Mouse (Mus musculus) heart, embryonic 15.5 days (tissue): ENCODE results near the gene Pvr. TPM values are rescaled to one million over a fixed set of nuclear protein-coding genes. Genes with fewer than 3 reads are reported as not detected.

Experiments
- ATAC-seq: fragments of 200-750 bp; cut with Nextera tagmentation; replicated peaks from 2 replicates; pipeline ENCODE4 v1.8.0; 2017; ENCODE audit warnings: low read depth, moderate TSS enrichment; ENCODE audit not compliant: insufficient number of reproducible peaks, insufficient read depth, low FRiP score
- H3K27ac ChIP-seq: fragments of 300-500 bp; sonication (generic); 2 replicates; pipeline ENCODE4 v1.5.1; 2015; ENCODE audit warnings: mild to moderate bottlenecking, inconsistent platforms
- H3K27me3 ChIP-seq: fragments of 300-500 bp; sonication (generic); 2 replicates; pipeline ENCODE4 v1.6.1; 2015; ENCODE audit warnings: inconsistent platforms
- H3K36me3 ChIP-seq: fragments of 300-500 bp; sonication (generic); 2 replicates; pipeline ENCODE4 v1.6.1; 2015; ENCODE audit warnings: mild to moderate bottlenecking, inconsistent platforms
- H3K4me1 ChIP-seq: fragments of 300-500 bp; sonication (generic); replicated peaks from 2 replicates; pipeline ENCODE4 v1.6.1; 2015; ENCODE audit warnings: inconsistent platforms
- H3K4me2 ChIP-seq: fragments of 300-500 bp; sonication (generic); 2 replicates; pipeline ENCODE4 v1.6.1; 2015; ENCODE audit warnings: inconsistent platforms, mild to moderate bottlenecking, moderate library complexity
- H3K4me3 ChIP-seq: fragments of 300-500 bp; sonication (generic); 2 replicates; pipeline ENCODE4 v1.5.1; 2015; ENCODE audit warnings: mild to moderate bottlenecking, inconsistent platforms
- H3K9ac ChIP-seq: fragments of 300-500 bp; sonication (generic); 2 replicates; pipeline ENCODE4 v1.6.1; 2015; ENCODE audit warnings: mild to moderate bottlenecking, inconsistent platforms
- H3K9me3 ChIP-seq: fragments of 300-500 bp; sonication (generic); replicated peaks from 2 replicates; pipeline ENCODE4 v1.6.1; 2016; ENCODE audit warnings: inconsistent platforms
- WGBS: fragments of 180-500 bp; shearing (Covaris S2); methylation state at CpG from one replicate; pipeline ENCODE4 v1.1.7; 2015; ENCODE audit warnings: mixed read lengths; 5-methylcytosine and 5-hydroxymethylcytosine counted together
- polyA plus RNA-seq: library from polyadenylated mRNA; unstranded; fragments of >200 nt; fragmentation: Nextera tagmentation; extraction: Ambion mirVana; gene quantifications from 2 replicates; pipeline ENCODE4 v1.2.1, GENCODE M21; 2015

The Pvr gene
- polyA plus RNA-seq = 15.2 and 16.1 TPM in 2 replicates

DNA sequence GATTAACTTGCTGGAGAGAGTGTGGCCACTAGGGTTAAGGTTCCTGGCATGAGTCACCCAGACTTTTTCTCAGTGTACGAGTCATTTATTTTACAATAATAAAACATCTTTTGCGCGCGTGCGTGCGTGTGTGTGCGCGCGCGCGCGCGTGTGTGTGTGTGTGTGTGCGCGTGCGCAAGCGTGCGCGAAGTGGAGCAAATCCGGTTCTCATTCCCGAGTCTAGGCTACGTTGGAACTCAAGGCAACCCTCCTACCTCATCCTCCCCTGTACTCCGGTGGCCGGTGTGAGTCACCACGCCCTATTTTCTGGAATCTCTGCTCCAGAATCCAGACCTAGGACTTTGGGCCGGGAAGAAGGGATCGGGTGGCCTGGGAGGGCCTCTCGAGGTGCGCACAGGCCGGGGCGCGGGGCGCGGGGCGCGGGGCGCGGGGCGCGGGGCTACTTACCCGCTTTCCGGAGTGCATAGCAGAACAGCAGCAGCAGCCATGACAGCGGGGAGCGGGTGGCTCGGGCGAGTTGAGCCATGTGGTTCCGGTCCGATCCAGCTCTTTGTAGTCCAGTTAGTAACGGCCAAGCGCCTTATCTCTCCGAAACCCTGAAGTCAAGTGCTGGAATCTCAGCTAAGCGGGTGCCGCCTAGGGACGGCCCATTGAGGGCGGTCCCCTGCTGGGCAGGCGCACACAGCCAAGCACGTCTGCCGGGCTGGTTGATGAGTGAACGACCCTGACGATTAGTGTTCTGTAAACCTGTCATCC, at the start of gene Pvr:
Pvr (minus strand) TSS at position 655 of the 756 bp plus-strand sequence.
- H3K4me1 ChIP-seq = peaks cover 14% of the 10 kb centered on the region
- H3K9ac ChIP-seq = peak within 1 kb of the TSS; percentile 83
- 1% methylated on average over 60 of the region's 60 CpGs for WGBS
- H3K4me3 ChIP-seq = peak within 1 kb of the TSS; percentile 80
- peak within 1 kb of the TSS; percentile 89 for H3K27ac ChIP-seq
- no peaks in the 10 kb centered on the region for H3K9me3 ChIP-seq
- peak; percentile 92 for ATAC-seq
- peak within 1 kb of the TSS; percentile 68 for H3K4me2 ChIP-seq
- H3K27me3 ChIP-seq = no peaks in the 10 kb centered on the region
- H3K36me3 ChIP-seq = peaks cover 19% of the 10 kb centered on the region

DNA sequence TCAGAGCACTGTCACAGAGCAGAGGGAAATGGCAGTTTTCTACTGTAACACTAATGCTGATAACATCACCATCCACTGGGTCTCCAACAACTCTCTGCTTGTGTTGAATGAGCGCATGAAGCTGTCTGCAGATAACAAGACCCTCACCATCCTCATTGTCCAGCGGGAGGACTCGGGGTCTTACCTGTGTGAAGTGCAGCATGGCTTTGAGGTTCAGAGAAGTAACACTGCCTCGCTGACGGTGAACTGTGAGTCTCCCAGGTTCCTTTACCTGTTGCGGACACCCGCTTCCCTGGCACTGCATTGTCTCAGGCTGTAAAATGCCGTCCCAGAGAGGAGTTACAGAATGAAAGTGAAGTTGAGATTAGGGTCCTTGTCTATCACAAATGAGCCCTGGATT, 49.2 kb upstream of the Pvr start:
- H3K4me2 ChIP-seq = no peak overlapping the region
- no peak overlapping the region for H3K27ac ChIP-seq
- no peaks in the 10 kb centered on the region for H3K27me3 ChIP-seq
- H3K9me3 ChIP-seq = no peaks in the 10 kb centered on the region
- H3K4me1 ChIP-seq = no peaks in the 10 kb centered on the region
- no peaks in the 10 kb centered on the region for H3K36me3 ChIP-seq
- WGBS = 89% methylated on average over 8 of the region's 8 CpGs
- no peak for ATAC-seq
- H3K9ac ChIP-seq = no peak overlapping the region
- H3K4me3 ChIP-seq = no peak overlapping the region

DNA sequence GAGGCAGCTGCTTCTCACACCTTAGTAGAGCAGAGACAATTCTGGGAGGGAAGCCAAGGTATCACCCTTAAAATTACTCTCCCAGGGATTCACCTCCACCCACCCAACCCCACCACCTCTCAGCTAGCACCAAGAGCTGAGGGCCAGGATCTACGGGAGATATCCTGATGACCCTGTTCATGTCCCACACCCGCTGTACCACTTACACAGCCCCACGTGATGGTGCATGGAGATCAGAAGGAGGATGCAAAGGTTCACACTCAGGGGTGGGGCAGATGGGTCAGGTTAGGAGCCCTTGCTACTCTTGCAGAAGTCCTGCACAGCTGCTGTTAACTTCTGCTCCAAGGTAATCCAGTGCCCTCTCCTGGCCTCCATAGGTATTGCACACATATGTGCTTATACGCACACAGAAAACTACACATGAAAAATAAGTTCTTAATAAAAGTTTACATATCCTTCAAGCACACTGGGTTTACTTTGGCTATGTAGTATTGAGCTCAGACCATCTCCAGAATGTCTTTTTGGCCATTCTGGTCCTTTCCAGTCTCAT, 48.7 kb upstream of the Pvr start:
- no peaks in the 10 kb centered on the region for H3K27me3 ChIP-seq
- no peaks in the 10 kb centered on the region for H3K36me3 ChIP-seq
- no peak overlapping the region for H3K4me2 ChIP-seq
- no peak for ATAC-seq
- no peak overlapping the region for H3K9ac ChIP-seq
- H3K4me3 ChIP-seq = no peak overlapping the region
- H3K27ac ChIP-seq = no peak overlapping the region
- 87% methylated on average over 4 of the region's 4 CpGs for WGBS
- H3K4me1 ChIP-seq = no peaks in the 10 kb centered on the region
- H3K9me3 ChIP-seq = no peaks in the 10 kb centered on the region

DNA sequence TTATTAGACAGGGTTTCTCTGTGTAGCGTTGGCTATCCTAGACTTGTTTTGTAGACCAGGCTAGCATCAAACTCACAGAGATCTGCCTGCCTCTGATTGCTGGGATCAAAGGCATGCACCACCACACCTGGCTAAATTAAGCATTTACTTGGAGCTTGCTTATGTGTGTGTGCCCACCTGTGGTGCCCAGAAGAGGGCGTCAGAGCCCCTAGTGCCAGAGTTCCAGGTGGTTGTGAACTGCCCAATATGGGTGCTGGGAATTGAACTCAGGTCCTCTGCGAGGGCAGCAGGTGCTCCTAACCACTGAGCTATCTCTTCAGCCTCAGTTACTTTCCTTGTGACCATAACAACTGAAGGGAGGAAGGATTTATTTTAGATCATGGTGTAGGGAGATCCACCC, 48.1 kb upstream of the Pvr start:
- Histone ChIP-seq H3K4me1 (no peaks in the 10 kb centered on the region), H3K9ac (no peak overlapping the region), H3K9me3 (no peaks in the 10 kb centered on the region), H3K4me3 (no peak overlapping the region), H3K4me2 (no peak overlapping the region), H3K27ac (no peak overlapping the region), H3K27me3 (no peaks in the 10 kb centered on the region), H3K36me3 (no peaks in the 10 kb centered on the region)
- 79% methylated on average over 3 of the region's 3 CpGs for WGBS
- no peak for ATAC-seq

DNA sequence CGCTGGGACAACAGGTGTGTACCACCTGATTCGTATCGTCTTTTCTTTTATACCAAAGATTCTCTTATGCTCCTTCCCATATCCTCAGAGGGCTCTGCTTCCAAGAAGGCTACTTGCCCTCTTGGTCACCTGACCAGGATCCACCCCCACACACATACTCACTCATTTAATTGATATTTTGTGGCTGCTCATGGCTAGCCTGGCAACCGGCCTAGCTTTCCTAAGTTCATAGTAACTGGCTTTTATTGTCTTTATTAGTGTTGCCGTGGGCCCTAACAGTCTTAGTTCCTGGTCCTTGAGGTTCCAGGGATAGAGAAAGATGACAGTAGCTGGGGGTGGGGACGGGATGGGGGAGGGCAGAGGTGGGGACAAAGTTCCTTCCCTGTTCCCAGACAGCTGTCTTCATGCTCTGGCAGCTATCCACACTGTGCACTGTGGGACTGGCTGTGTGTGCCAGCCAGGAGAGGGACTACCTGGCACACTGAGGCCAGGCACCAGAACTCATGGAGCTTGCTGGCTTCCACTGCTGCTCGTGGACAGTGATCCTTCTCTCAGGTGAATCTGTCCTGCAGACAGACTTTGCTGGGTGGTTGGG, 44.1 kb upstream of the Pvr start, which contains the start of gene Ceacam20:
Ceacam20 (plus strand) TSS at position 428 of the 595 bp plus-strand sequence.
- Histone ChIP-seq H3K4me1 (no peaks in the 10 kb centered on the region), H3K4me2 (no peak within 1 kb of the TSS), H3K9ac (no peak within 1 kb of the TSS), H3K9me3 (no peaks in the 10 kb centered on the region), H3K27me3 (no peaks in the 10 kb centered on the region), H3K36me3 (no peaks in the 10 kb centered on the region), H3K27ac (no peak within 1 kb of the TSS), H3K4me3 (no peak within 1 kb of the TSS)
- WGBS = 73% methylated on average over 7 of the region's 7 CpGs
- ATAC-seq = no peak

DNA sequence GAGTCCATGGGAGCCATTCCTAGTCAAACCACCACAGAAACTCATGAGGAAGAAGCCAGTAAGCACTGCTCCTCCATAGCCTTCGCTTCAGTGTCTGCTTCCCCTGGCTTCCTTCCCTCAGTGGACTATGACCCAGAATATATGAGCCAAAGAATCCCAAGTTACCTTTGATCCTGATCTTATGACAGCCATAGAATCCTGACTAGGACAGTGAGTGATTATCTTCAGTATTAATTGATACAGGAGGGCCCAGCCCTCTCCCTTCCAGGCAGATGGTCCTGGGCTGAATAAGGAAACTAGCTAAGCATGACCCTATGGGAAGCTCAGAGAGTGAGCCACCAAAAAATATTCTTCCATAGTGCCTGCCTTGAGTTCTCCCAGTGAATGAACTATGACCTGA, 41.5 kb upstream of the Pvr start:
- no peak overlapping the region for H3K9ac ChIP-seq
- no peak overlapping the region for H3K4me3 ChIP-seq
- H3K36me3 ChIP-seq = no peaks in the 10 kb centered on the region
- ATAC-seq = no peak
- H3K4me1 ChIP-seq = no peaks in the 10 kb centered on the region
- no peak overlapping the region for H3K27ac ChIP-seq
- no peaks in the 10 kb centered on the region for H3K27me3 ChIP-seq
- no peaks in the 10 kb centered on the region for H3K9me3 ChIP-seq
- H3K4me2 ChIP-seq = no peak overlapping the region
- 84% methylated on average over 1 of the region's 1 CpGs for WGBS

DNA sequence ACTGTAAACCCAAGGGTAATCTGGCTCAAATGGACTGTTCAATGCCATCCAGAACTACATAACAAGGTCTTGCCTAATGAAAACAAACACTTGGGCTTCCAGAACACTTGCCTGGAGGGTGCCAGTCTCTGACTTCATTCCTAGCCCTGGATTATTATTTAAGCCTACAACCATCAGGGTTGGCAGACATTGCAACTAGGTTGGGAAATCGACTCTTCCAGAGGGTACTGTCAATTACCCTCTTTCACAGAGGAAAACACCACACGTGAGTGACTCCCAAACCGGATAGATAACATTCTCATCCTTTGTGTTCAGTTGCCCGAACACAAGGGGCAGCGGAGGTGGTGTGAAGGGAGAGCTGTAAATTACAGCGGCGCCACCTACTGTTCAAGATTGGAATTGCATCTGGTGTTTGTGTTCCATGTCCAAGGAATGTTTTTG, 35.4 kb upstream of the Pvr start:
- Histone ChIP-seq H3K9ac (no peak overlapping the region), H3K27me3 (no peaks in the 10 kb centered on the region), H3K4me1 (0 out of 2 replicates have a peak, but pooled peaks cover 2% of the 10 kb centered on the region), H3K36me3 (no peaks in the 10 kb centered on the region), H3K27ac (no peak overlapping the region), H3K9me3 (no peaks in the 10 kb centered on the region), H3K4me3 (no peak overlapping the region), H3K4me2 (no peak overlapping the region)
- no peak for ATAC-seq
- WGBS = 2% methylated on average over 7 of the region's 7 CpGs

DNA sequence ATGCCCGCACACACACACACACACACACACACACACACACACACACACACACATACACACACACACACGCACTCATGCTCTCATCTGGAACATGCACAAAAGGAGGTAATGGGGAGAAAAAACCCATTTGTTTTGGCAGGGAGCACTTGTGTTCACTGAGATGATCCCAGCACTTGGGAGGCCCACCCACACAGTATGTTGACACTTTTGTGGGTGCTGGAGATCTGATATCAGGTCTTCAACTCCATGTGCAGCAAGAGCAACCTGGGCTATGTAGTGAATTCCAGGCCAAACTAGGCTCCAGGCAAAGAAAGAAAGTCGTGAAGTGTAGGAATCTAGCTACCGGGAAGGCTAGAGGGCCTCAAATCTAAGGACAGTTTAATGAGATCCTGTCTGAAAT, 34.9 kb upstream of the Pvr start:
- H3K9ac ChIP-seq = no peak overlapping the region
- no peak overlapping the region for H3K27ac ChIP-seq
- H3K36me3 ChIP-seq = no peaks in the 10 kb centered on the region
- H3K9me3 ChIP-seq = no peaks in the 10 kb centered on the region
- H3K4me3 ChIP-seq = no peak overlapping the region
- 63% methylated on average over 4 of the region's 4 CpGs for WGBS
- no peak for ATAC-seq
- 0 out of 2 replicates have a peak, but pooled peaks cover 2% of the 10 kb centered on the region for H3K4me1 ChIP-seq
- no peak overlapping the region for H3K4me2 ChIP-seq
- no peaks in the 10 kb centered on the region for H3K27me3 ChIP-seq

DNA sequence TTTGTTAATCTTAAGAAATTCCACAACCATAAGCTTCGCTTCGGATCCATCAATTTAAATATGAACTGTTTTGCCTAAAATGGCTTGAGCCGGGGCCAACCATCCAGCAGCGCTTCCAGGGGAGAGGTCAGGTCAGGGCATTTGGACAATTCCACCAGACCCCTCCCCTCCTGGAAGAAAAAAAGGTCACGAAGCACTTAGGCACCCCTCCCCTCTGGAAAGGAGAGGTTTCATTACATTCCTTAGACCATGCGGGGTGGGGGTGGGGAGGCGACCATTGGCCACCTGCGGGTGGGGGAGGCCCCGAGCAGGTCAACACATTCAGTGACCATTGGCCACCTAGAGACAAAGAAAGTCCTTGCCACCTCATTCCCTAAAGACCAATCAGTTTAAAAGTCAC, 32.1 kb upstream of the Pvr start:
- Histone ChIP-seq H3K4me1 (peaks cover 12% of the 10 kb centered on the region), H3K9me3 (no peaks in the 10 kb centered on the region), H3K36me3 (no peaks in the 10 kb centered on the region), H3K9ac (no peak overlapping the region), H3K4me2 (no peak overlapping the region), H3K4me3 (no peak overlapping the region), H3K27ac (no peak overlapping the region), H3K27me3 (no peaks in the 10 kb centered on the region)
- ATAC-seq = no peak
- WGBS = 64% methylated on average over 9 of the region's 9 CpGs

DNA sequence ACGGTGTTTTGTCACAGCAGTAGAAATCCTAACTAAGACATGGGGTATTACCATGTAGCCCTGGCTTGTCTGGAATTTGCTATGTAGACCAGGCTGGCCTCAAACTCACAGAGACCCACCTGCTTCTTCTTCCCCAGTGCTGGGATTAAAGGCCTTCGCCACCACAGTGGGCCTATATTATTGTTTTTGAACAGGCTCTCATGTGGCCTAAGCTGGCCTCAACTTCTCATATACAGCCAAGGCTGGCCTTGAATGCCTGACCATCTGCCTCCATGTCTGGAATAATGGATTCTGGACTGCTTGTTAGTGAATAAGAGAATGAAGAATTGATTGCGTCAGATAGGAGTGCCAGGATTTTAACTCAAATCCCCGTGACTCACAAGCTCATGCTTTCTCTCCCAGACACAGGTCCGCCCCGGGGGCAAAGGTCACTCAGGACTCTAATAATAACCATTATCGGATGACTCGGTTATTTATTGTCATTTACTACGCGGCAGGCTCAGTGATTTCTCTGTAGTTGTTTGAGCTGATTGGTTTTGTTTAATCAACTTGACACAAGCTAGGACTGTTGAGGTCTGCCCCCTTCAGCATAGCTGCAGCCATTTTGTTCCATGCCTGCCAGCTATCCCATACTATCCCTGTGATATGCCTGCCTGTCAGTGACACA, 31.5 kb upstream of the Pvr start:
- no peak overlapping the region for H3K4me2 ChIP-seq
- no peak overlapping the region for H3K9ac ChIP-seq
- no peaks in the 10 kb centered on the region for H3K9me3 ChIP-seq
- H3K27me3 ChIP-seq = no peaks in the 10 kb centered on the region
- ATAC-seq = no peak
- 81% methylated on average over 10 of the region's 10 CpGs for WGBS
- no peaks in the 10 kb centered on the region for H3K36me3 ChIP-seq
- no peak overlapping the region for H3K27ac ChIP-seq
- H3K4me1 ChIP-seq = peaks cover 12% of the 10 kb centered on the region
- H3K4me3 ChIP-seq = no peak overlapping the region

DNA sequence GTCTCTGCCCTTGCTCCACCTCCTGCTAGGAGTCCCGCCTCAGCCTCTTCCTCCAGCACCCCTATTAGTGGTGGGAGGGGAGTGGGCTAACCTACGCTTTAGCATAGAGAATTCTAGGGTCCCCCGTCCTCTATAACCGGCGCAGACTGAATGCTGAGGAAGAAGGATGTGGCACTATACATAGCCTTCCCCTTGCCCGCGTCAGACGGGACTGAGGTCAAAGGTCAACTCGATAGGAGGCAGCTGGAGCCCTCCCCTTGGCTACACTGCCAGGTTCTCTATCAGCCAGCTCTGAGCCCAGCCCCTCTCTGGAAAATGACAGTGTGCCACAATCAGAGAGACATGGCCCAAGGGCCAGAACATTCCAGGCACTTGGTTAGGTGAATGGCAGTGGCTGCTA, 29.6 kb upstream of the Pvr start, which contains the start of gene Igsf23:
Igsf23 (minus strand) TSS at position 168 of the 400 bp plus-strand sequence.
- H3K4me2 ChIP-seq = no peak within 1 kb of the TSS
- H3K4me1 ChIP-seq = peaks cover 10% of the 10 kb centered on the region
- no peaks in the 10 kb centered on the region for H3K36me3 ChIP-seq
- H3K9ac ChIP-seq = no peak within 1 kb of the TSS
- H3K4me3 ChIP-seq = no peak within 1 kb of the TSS
- no peak within 1 kb of the TSS for H3K27ac ChIP-seq
- H3K9me3 ChIP-seq = no peaks in the 10 kb centered on the region
- no peaks in the 10 kb centered on the region for H3K27me3 ChIP-seq
- ATAC-seq = peak; percentile 9; the same call in 1 of the 2 replicates
- WGBS = 37% methylated on average over 9 of the region's 9 CpGs
